Mouse (Mus musculus) small intestine, adult 2 months (tissue): Measurements from ENCODE around the gene Sufu. TPM values are rescaled to one million over a fixed set of nuclear protein-coding genes. Genes with fewer than 3 reads are reported as not detected.
A peak's percentile ranks its signal among the peaks of the same experiment; 100 is the strongest.

Experiments
- H3K27ac ChIP-seq: fragments of 200-500 bp; 2 replicates; pipeline ENCODE4 v1.5.1; 2012; ENCODE audit warnings: low read depth, low read length, control low read depth, inconsistent platforms; ENCODE audit not compliant: insufficient read depth
- H3K27me3 ChIP-seq: fragments of 200-500 bp; 2 replicates; pipeline ENCODE4 v1.6.1; 2012; ENCODE audit warnings: mild to moderate bottlenecking, moderate library complexity, low read length, inconsistent platforms; ENCODE audit not compliant: control insufficient read depth, insufficient read depth
- H3K36me3 ChIP-seq: fragments of 200-500 bp; 2 replicates; pipeline ENCODE4 v1.6.1; 2012; ENCODE audit warnings: mild to moderate bottlenecking, low read length, control low read depth, inconsistent platforms; ENCODE audit not compliant: control insufficient read depth, insufficient read depth
- H3K4me1 ChIP-seq: fragments of 200-500 bp; 2 replicates; pipeline ENCODE4 v1.6.1; 2012; ENCODE audit warnings: low read length, inconsistent platforms, mixed read lengths; ENCODE audit not compliant: control insufficient read depth, insufficient read depth, insufficient read length
- H3K4me3 ChIP-seq: fragments of 200-500 bp; 2 replicates; pipeline ENCODE4 v1.5.1; 2012; ENCODE audit warnings: low read depth, mild to moderate bottlenecking, control low read depth, inconsistent platforms, low read length, moderate library complexity
- CTCF ChIP-seq: fragments of 200-500 bp; IDR thresholded peaks from 2 replicates; pipeline ENCODE4 v1.5.1; 2012; ENCODE audit warnings: low read depth, mild to moderate bottlenecking, control low read depth, inconsistent platforms, low read length, moderate library complexity, mixed read lengths; ENCODE audit not compliant: insufficient replicate concordance, insufficient read length; ENCODE audit errors: extremely low read depth
- POLR2A ChIP-seq: fragments of 200-500 bp; IDR thresholded peaks from 2 replicates; pipeline ENCODE4 v1.6.1; 2012; ENCODE audit warnings: low read depth, mild to moderate bottlenecking, control low read depth, inconsistent platforms, low read length, moderate library complexity
- WGBS: fragments of 180-500 bp; shearing (Covaris S2); methylation state at CpG from one replicate; pipeline ENCODE4 v1.1.7; 2018; 5-methylcytosine and 5-hydroxymethylcytosine counted together
- polyA plus RNA-seq: library from polyadenylated mRNA; depleted of rRNA; stranded (reverse); fragments of >200 nt; gene quantifications from 2 replicates; pipeline ENCODE4 v1.2.3, GENCODE M21; 2012; rRNA removed

The Sufu gene
- polyA plus RNA-seq: 5.8 and 9.4 TPM in 2 replicates

- H3K27me3 ChIP-seq: no peaks in the 10 kb centered on the region
- WGBS: 1% methylated on average over 57 of the region's 57 CpGs
- peaks cover 3% of the 10 kb centered on the region; the same call in 1 of the 2 replicates for H3K36me3 ChIP-seq
- peak within 1 kb of the TSS; percentile 76 for H3K4me3 ChIP-seq
- no peak within 1 kb of the TSS for H3K27ac ChIP-seq
- peaks cover 8% of the 10 kb centered on the region for H3K4me1 ChIP-seq
- peak; percentile 74; the same call in 1 of the 2 replicates for TF ChIP-seq POLR2A
- TF ChIP-seq CTCF: peak; percentile 78; the same call in 1 of the 2 replicates
These were observed at the start of gene Sufu for GRCm38 (mm10) chr19:46396686-46397435. Gene Sufu, plus strand, starts transcription at chr19:46396896.

- Histone ChIP-seq H3K27me3 (no peaks in the 10 kb centered on the region), H3K36me3 (no peaks in the 10 kb centered on the region), H3K4me1 (peaks cover 7% of the 10 kb centered on the region; the same call in 1 of the 2 replicates), H3K4me3 (no peak overlapping the region), H3K27ac (no peak overlapping the region)
- TF ChIP-seq CTCF (no peak), POLR2A (no peak)
- WGBS: 94% methylated on average over 1 of the region's 1 CpGs
These were observed 49.5 kb upstream of the Sufu start for GRCm38 (mm10) chr19:46347146-46347545.

- WGBS: 13% methylated on average over 14 of the region's 14 CpGs
- Histone ChIP-seq H3K4me1 (peaks cover 13% of the 10 kb centered on the region; the same call in 1 of the 2 replicates), H3K27me3 (no peaks in the 10 kb centered on the region), H3K4me3 (peak overlapping the region; percentile 74), H3K27ac (peak overlapping the region; percentile 65), H3K36me3 (no peaks in the 10 kb centered on the region)
- TF ChIP-seq POLR2A: no peak
- TF ChIP-seq CTCF: no peak
These were observed 48.6 kb upstream of the Sufu start for GRCm38 (mm10) chr19:46347936-46348668.

GRCm38 (mm10) chr19:46348761-46349458, 47.8 kb upstream of the Sufu start:
- TF ChIP-seq POLR2A (no peak), CTCF (no peak)
- peak overlapping the region; percentile 74 for H3K4me3 ChIP-seq
- peak overlapping the region; percentile 65 for H3K27ac ChIP-seq
- H3K4me1 ChIP-seq: peaks cover 15% of the 10 kb centered on the region; the same call in 1 of the 2 replicates
- H3K27me3 ChIP-seq: no peaks in the 10 kb centered on the region
- under 1% methylated on average over 78 of the region's 78 CpGs for WGBS
- H3K36me3 ChIP-seq: no peaks in the 10 kb centered on the region

- no peaks in the 10 kb centered on the region for H3K27me3 ChIP-seq
- peak overlapping the region; percentile 74 for H3K4me3 ChIP-seq
- peak overlapping the region; percentile 65; the same call in 1 of the 2 replicates for H3K27ac ChIP-seq
- TF ChIP-seq CTCF: no peak
- no peak for TF ChIP-seq POLR2A
- no peaks in the 10 kb centered on the region for H3K36me3 ChIP-seq
- peaks cover 15% of the 10 kb centered on the region; the same call in 1 of the 2 replicates for H3K4me1 ChIP-seq
- 19% methylated on average over 6 of the region's 6 CpGs for WGBS
These were observed 47.1 kb upstream of the Sufu start for GRCm38 (mm10) chr19:46349550-46349949.

GRCm38 (mm10) chr19:46350168-46350932, 46.3 kb upstream of the Sufu start, which contains the start of gene 2310034G01Rik:
Gene 2310034G01Rik, minus strand, starts transcription at chr19:46350302.
- peak within 1 kb of the TSS; percentile 74 for H3K4me3 ChIP-seq
- no peaks in the 10 kb centered on the region for H3K36me3 ChIP-seq
- H3K27me3 ChIP-seq: no peaks in the 10 kb centered on the region
- 18% methylated on average over 10 of the region's 10 CpGs for WGBS
- H3K4me1 ChIP-seq: peaks cover 15% of the 10 kb centered on the region; the same call in 1 of the 2 replicates
- peak within 1 kb of the TSS; percentile 84 for H3K27ac ChIP-seq
- TF ChIP-seq POLR2A: no peak
- no peak for TF ChIP-seq CTCF
